Mouse (Mus musculus): ENCODE data around the gene Ap2a1.

GRCm38 (mm10) chr7:44854356-44855031 is 74.8 kb downstream of the Ap2a1 start:
- TF ChIP-seq TAL1 (IDR thresholded peaks at IDR 0.05; ENCODE audit: low read length) (no peak), GATA1 (IDR thresholded peaks at IDR 0.05; ENCODE audit: low read length) (no peak)

Measured in erythroblast, embryonic 14.5 days (primary cell).